Mouse (Mus musculus): Measurements from ENCODE around the gene Atxn7l1. TPM values are rescaled to one million over a fixed set of nuclear protein-coding genes. Genes with fewer than 3 reads are reported as not detected.
A peak's percentile ranks its signal among the peaks of the same experiment; 100 is the strongest.

Gene Atxn7l1
- polyA plus RNA-seq, 1 experiment from 2014 or later = 7.8 TPM

GRCm38 (mm10) chr12:33170822-33171221 is 23.3 kb downstream of the Atxn7l1 start:
- peaks cover 11% of the 10 kb centered on the region for H3K4me1 ChIP-seq (replicated peaks)
- H3K27ac ChIP-seq = no peak overlapping the region
- no peak overlapping the region for H3K9ac ChIP-seq
- no peaks in the 10 kb centered on the region for H3K27me3 ChIP-seq
- no peak overlapping the region for H3K4me3 ChIP-seq
- no peaks in the 10 kb centered on the region for H3K36me3 ChIP-seq
- WGBS = 69% methylated on average over 7 of the region's 7 CpGs
- H3K9me3 ChIP-seq (replicated peaks) = no peaks in the 10 kb centered on the region
- H3K4me2 ChIP-seq = no peak overlapping the region
- ATAC-seq (replicated peaks; ENCODE audit: insufficient number of reproducible peaks, insufficient read depth, low FRiP score, low read depth) = no peak

- Histone ChIP-seq H3K9ac (no peak overlapping the region), H3K9me3 (replicated peaks) (no peaks in the 10 kb centered on the region), H3K36me3 (no peaks in the 10 kb centered on the region), H3K4me2 (no peak overlapping the region), H3K4me1 (replicated peaks) (peaks cover 22% of the 10 kb centered on the region), H3K27me3 (no peaks in the 10 kb centered on the region), H3K27ac (no peak overlapping the region), H3K4me3 (no peak overlapping the region)
- ATAC-seq (replicated peaks; ENCODE audit: insufficient number of reproducible peaks, insufficient read depth, low FRiP score, low read depth) = no peak
- 77% methylated on average over 9 of the region's 9 CpGs for WGBS
Measured at GRCm38 (mm10) chr12:33172926-33173325, 25.4 kb downstream of the Atxn7l1 start.

GRCm38 (mm10) chr12:33173720-33174141 is 26.2 kb downstream of the Atxn7l1 start:
- Histone ChIP-seq H3K4me2 (no peak overlapping the region), H3K27me3 (no peaks in the 10 kb centered on the region), H3K9ac (no peak overlapping the region), H3K36me3 (no peaks in the 10 kb centered on the region), H3K27ac (no peak overlapping the region), H3K9me3 (replicated peaks) (no peaks in the 10 kb centered on the region), H3K4me1 (replicated peaks) (peaks cover 22% of the 10 kb centered on the region), H3K4me3 (no peak overlapping the region)
- ATAC-seq (replicated peaks; ENCODE audit: insufficient number of reproducible peaks, insufficient read depth, low FRiP score, low read depth) = no peak
- WGBS = 90% methylated on average over 8 of the region's 8 CpGs

- Histone ChIP-seq H3K9ac (no peak overlapping the region), H3K36me3 (no peaks in the 10 kb centered on the region), H3K4me2 (no peak overlapping the region), H3K27ac (no peak overlapping the region), H3K4me1 (replicated peaks) (peaks cover 22% of the 10 kb centered on the region), H3K9me3 (replicated peaks) (no peaks in the 10 kb centered on the region), H3K27me3 (no peaks in the 10 kb centered on the region), H3K4me3 (no peak overlapping the region)
- ATAC-seq (replicated peaks; ENCODE audit: insufficient number of reproducible peaks, insufficient read depth, low FRiP score, low read depth) = no peak
- WGBS = 66% methylated on average over 7 of the region's 7 CpGs
Measured at GRCm38 (mm10) chr12:33174171-33174570, 26.7 kb downstream of the Atxn7l1 start.

GRCm38 (mm10) chr12:33174675-33175357 is 27.3 kb downstream of the Atxn7l1 start:
- Histone ChIP-seq H3K27ac (no peak overlapping the region), H3K36me3 (no peaks in the 10 kb centered on the region), H3K4me3 (no peak overlapping the region), H3K9ac (no peak overlapping the region), H3K9me3 (replicated peaks) (no peaks in the 10 kb centered on the region), H3K4me2 (no peak overlapping the region), H3K27me3 (no peaks in the 10 kb centered on the region), H3K4me1 (replicated peaks) (peaks cover 22% of the 10 kb centered on the region)
- WGBS = 67% methylated on average over 10 of the region's 10 CpGs
- ATAC-seq (replicated peaks; ENCODE audit: insufficient number of reproducible peaks, insufficient read depth, low FRiP score, low read depth) = no peak

- Histone ChIP-seq H3K4me2 (peak overlapping the region; percentile 71), H3K36me3 (no peaks in the 10 kb centered on the region), H3K27ac (no peak overlapping the region), H3K9ac (peak overlapping the region; percentile 18; the same call in 1 of the 2 replicates), H3K27me3 (no peaks in the 10 kb centered on the region), H3K4me1 (replicated peaks) (peaks cover 22% of the 10 kb centered on the region), H3K4me3 (peak overlapping the region; percentile 41), H3K9me3 (replicated peaks) (no peaks in the 10 kb centered on the region)
- 8% methylated on average over 25 of the region's 25 CpGs for WGBS
- ATAC-seq (replicated peaks; ENCODE audit: insufficient number of reproducible peaks, insufficient read depth, low FRiP score, low read depth) = no peak
Measured at GRCm38 (mm10) chr12:33175621-33176554, 28.4 kb downstream of the Atxn7l1 start.

GRCm38 (mm10) chr12:33176555-33176900 is 29.0 kb downstream of the Atxn7l1 start:
- no peaks in the 10 kb centered on the region for H3K36me3 ChIP-seq
- H3K27me3 ChIP-seq = no peaks in the 10 kb centered on the region
- peak overlapping the region; percentile 71 for H3K4me2 ChIP-seq
- no peaks in the 10 kb centered on the region for H3K9me3 ChIP-seq (replicated peaks)
- H3K4me3 ChIP-seq = peak overlapping the region; percentile 41
- peaks cover 22% of the 10 kb centered on the region for H3K4me1 ChIP-seq (replicated peaks)
- ATAC-seq (replicated peaks; ENCODE audit: insufficient number of reproducible peaks, insufficient read depth, low FRiP score, low read depth) = no peak
- no peak overlapping the region for H3K27ac ChIP-seq
- WGBS = 32% methylated on average over 5 of the region's 5 CpGs
- H3K9ac ChIP-seq = 0 out of 2 replicates have a peak overlapping the region, but pooled peaks have one; percentile 8

- Histone ChIP-seq H3K9me3 (replicated peaks) (no peaks in the 10 kb centered on the region), H3K27me3 (no peaks in the 10 kb centered on the region), H3K4me1 (replicated peaks) (peaks cover 20% of the 10 kb centered on the region), H3K36me3 (no peaks in the 10 kb centered on the region), H3K27ac (no peak overlapping the region), H3K9ac (no peak overlapping the region), H3K4me2 (no peak overlapping the region), H3K4me3 (no peak overlapping the region)
- ATAC-seq (replicated peaks; ENCODE audit: insufficient number of reproducible peaks, insufficient read depth, low FRiP score, low read depth) = no peak
- WGBS = 50% methylated on average over 2 of the region's 2 CpGs
Measured at GRCm38 (mm10) chr12:33180421-33180820, 32.9 kb downstream of the Atxn7l1 start.

GRCm38 (mm10) chr12:33181875-33182274 is 34.4 kb downstream of the Atxn7l1 start:
- ATAC-seq (replicated peaks; ENCODE audit: insufficient number of reproducible peaks, insufficient read depth, low FRiP score, low read depth) = no peak
- Histone ChIP-seq H3K4me1 (replicated peaks) (peaks cover 7% of the 10 kb centered on the region; the same call in 1 of the 2 replicates), H3K4me3 (no peak overlapping the region), H3K9me3 (replicated peaks) (no peaks in the 10 kb centered on the region), H3K36me3 (no peaks in the 10 kb centered on the region), H3K27me3 (no peaks in the 10 kb centered on the region), H3K4me2 (no peak overlapping the region), H3K9ac (no peak overlapping the region), H3K27ac (no peak overlapping the region)
- WGBS = 79% methylated on average over 4 of the region's 4 CpGs

GRCm38 (mm10) chr12:33182428-33183137 is 35.1 kb downstream of the Atxn7l1 start:
- H3K27ac ChIP-seq = no peak overlapping the region
- H3K4me2 ChIP-seq = no peak overlapping the region
- peaks cover 5% of the 10 kb centered on the region; the same call in 1 of the 2 replicates for H3K4me1 ChIP-seq (replicated peaks)
- H3K9me3 ChIP-seq (replicated peaks) = no peaks in the 10 kb centered on the region
- no peak for ATAC-seq (replicated peaks; ENCODE audit: insufficient number of reproducible peaks, insufficient read depth, low FRiP score, low read depth)
- no peaks in the 10 kb centered on the region for H3K36me3 ChIP-seq
- no peak overlapping the region for H3K4me3 ChIP-seq
- WGBS = 80% methylated on average over 11 of the region's 11 CpGs
- no peak overlapping the region for H3K9ac ChIP-seq
- H3K27me3 ChIP-seq = no peaks in the 10 kb centered on the region

GRCm38 (mm10) chr12:33183138-33183627 is 35.7 kb downstream of the Atxn7l1 start:
- no peak for ATAC-seq (replicated peaks; ENCODE audit: insufficient number of reproducible peaks, insufficient read depth, low FRiP score, low read depth)
- peaks cover 5% of the 10 kb centered on the region; the same call in 1 of the 2 replicates for H3K4me1 ChIP-seq (replicated peaks)
- H3K9me3 ChIP-seq (replicated peaks) = no peaks in the 10 kb centered on the region
- H3K4me2 ChIP-seq = no peak overlapping the region
- H3K27me3 ChIP-seq = no peaks in the 10 kb centered on the region
- no peak overlapping the region for H3K27ac ChIP-seq
- H3K9ac ChIP-seq = no peak overlapping the region
- 79% methylated on average over 4 of the region's 4 CpGs for WGBS
- H3K36me3 ChIP-seq = no peaks in the 10 kb centered on the region
- H3K4me3 ChIP-seq = no peak overlapping the region
